Mouse (Mus musculus) spleen, adult 2 months (tissue): Measurements from ENCODE around the gene Optn. TPM values are rescaled to one million over a fixed set of nuclear protein-coding genes. Genes with fewer than 3 reads are reported as not detected.

Source experiments
- DNase-seq, 2 experiments: peaks; one replicate each; pipeline versions ENCODE4 v3.0.0 to v3.0.0-alpha.2; 2012 to 2021; ENCODE audit warnings: low spot score in 2 of 2, low read depth in 1 of 2
- H3K27ac ChIP-seq: fragments of 200-500 bp; 2 replicates; pipeline ENCODE4 v1.5.1; 2012; ENCODE audit warnings: low read length, inconsistent platforms; ENCODE audit not compliant: insufficient read depth
- H3K27me3 ChIP-seq: fragments of 200-500 bp; 2 replicates; pipeline ENCODE4 v1.6.1; 2012; ENCODE audit warnings: mild to moderate bottlenecking, moderate library complexity, low read length, inconsistent platforms; ENCODE audit not compliant: control insufficient read depth, insufficient read depth
- H3K36me3 ChIP-seq: fragments of 200-500 bp; 2 replicates; pipeline ENCODE4 v1.6.1; 2012; ENCODE audit warnings: mild to moderate bottlenecking, low read length, inconsistent platforms; ENCODE audit not compliant: control insufficient read depth, insufficient read depth
- H3K4me1 ChIP-seq: fragments of 200-500 bp; 2 replicates; pipeline ENCODE4 v1.6.1; 2011; ENCODE audit warnings: inconsistent platforms; ENCODE audit not compliant: control insufficient read depth, insufficient read depth, insufficient read length
- H3K4me3 ChIP-seq: fragments of 200-500 bp; 2 replicates; pipeline ENCODE4 v1.5.1; 2011; ENCODE audit warnings: mild to moderate bottlenecking, inconsistent platforms; ENCODE audit not compliant: insufficient read depth, insufficient read length; ENCODE audit errors: extremely low read depth
- CTCF ChIP-seq: fragments of 200-500 bp; IDR thresholded peaks from 2 replicates; pipeline ENCODE4 v1.5.1; 2011; ENCODE audit warnings: mild to moderate bottlenecking, inconsistent platforms; ENCODE audit not compliant: insufficient read depth, insufficient read length, insufficient replicate concordance; ENCODE audit errors: extremely low read depth
- POLR2A ChIP-seq: fragments of 200-500 bp; IDR thresholded peaks from 2 replicates; pipeline ENCODE4 v1.6.1; 2011; ENCODE audit warnings: low read depth, low read length, inconsistent platforms
- WGBS: fragments of 180-500 bp; shearing (Covaris S2); methylation state at CpG from one replicate; pipeline ENCODE4 v1.1.7; 2018; 5-methylcytosine and 5-hydroxymethylcytosine counted together
- polyA plus RNA-seq: library from polyadenylated mRNA; depleted of rRNA; stranded (reverse); fragments of >200 nt; gene quantifications from 2 replicates; pipeline ENCODE4 v1.2.3, GENCODE M21; 2012

Optn gene
- polyA plus RNA-seq, 1 experiment: 2.7 TPM

DNA sequence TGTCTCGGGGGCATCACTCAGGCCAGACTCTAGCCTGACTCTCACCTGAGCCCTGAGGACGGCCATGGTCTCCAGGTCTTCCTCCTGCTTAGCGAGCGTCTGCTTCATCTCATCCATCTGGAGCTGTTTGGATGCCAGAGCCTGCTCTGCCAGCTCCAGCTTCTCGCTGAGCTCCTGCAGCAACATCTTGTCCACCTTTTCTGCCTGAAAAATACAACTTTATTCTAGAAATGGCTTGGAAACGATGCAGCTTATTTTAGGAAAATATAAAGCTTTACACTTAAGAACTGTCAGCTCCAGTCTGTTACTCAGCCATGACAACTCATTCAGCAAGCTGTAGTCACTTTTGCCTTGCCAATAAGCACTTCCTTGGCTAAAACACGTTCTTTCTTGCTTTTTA, 32.6 kb downstream of the Optn start:
- WGBS: 90% methylated on average over 7 of the region's 7 CpGs
- H3K27ac ChIP-seq: no peak overlapping the region
- peaks cover 2% of the 10 kb centered on the region; the same call in 1 of the 2 replicates for H3K4me1 ChIP-seq
- no peak for DNase-seq
- peaks cover 3% of the 10 kb centered on the region; the same call in 1 of the 2 replicates for H3K36me3 ChIP-seq
- TF ChIP-seq POLR2A (no peak), CTCF (no peak)
- H3K4me3 ChIP-seq: no peak overlapping the region
- H3K27me3 ChIP-seq: no peaks in the 10 kb centered on the region

DNA sequence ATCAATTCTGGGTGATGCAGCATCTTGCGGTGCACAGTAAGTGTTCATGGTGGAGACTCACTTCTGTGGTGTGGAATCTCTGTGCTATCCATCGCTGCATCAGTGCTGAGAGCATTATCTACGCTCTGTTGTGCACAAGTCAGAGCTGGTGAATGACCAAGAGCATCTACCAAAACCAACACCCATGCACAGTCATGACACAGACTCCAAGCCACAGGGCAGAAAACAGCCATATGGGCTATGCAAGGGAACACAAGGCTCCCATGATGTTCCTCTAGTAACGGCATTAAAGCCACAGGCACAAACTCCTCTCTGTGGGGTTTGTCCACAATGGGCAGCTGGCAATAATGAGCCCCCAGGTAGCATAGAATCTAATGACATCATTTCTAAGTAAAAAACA, 34.0 kb downstream of the Optn start:
- TF ChIP-seq CTCF (no peak), POLR2A (no peak)
- no peaks in the 10 kb centered on the region for H3K27me3 ChIP-seq
- DNase-seq: no peak
- no peak overlapping the region for H3K27ac ChIP-seq
- peaks cover 2% of the 10 kb centered on the region; the same call in 1 of the 2 replicates for H3K4me1 ChIP-seq
- 93% methylated on average over 4 of the region's 4 CpGs for WGBS
- H3K4me3 ChIP-seq: no peak overlapping the region
- H3K36me3 ChIP-seq: peaks cover 3% of the 10 kb centered on the region; the same call in 1 of the 2 replicates

DNA sequence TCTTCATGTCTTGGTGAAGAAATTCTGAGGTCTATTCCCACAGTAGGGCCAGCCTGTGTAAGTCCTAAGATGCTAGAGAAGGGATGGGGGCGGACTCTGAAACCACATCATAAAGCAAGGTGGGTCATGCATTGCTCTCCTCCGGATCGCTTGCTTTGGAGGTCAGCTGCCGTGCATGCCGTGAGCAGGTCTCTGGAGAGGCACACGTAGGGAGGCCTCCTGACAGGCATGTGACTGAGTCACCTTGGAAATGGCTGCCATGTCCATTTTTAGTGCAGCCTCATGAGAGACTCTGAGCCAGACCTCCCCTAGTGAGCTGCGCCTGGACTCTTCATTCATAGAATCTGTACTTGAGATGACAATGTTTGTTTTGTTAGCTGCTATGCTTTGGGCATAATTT, 35.8 kb downstream of the Optn start:
- no peaks in the 10 kb centered on the region for H3K27me3 ChIP-seq
- DNase-seq: no peak
- no peak for TF ChIP-seq POLR2A
- no peak for TF ChIP-seq CTCF
- H3K36me3 ChIP-seq: peaks cover 3% of the 10 kb centered on the region; the same call in 1 of the 2 replicates
- no peak overlapping the region for H3K27ac ChIP-seq
- H3K4me3 ChIP-seq: no peak overlapping the region
- WGBS: 93% methylated on average over 7 of the region's 7 CpGs
- H3K4me1 ChIP-seq: no peaks in the 10 kb centered on the region

DNA sequence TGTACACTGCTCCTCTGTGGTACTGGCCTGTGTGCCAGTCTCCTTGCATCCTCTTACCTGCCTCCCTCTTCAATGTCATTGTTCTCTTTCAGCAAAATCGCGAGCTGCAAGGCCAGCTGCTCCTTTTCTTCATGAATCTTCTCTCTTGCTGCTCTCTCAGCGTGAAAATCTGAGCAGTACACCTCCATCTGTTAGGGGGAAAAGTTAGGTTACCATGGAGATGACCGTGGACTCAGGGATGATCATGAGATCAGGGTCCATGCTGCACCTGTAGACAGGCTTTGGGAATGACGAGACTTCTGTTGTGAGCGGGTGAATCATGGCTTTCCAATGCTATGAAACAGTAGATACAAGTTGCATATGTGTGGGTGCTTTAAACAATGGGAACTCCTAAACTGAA, 36.8 kb downstream of the Optn start:
- Histone ChIP-seq H3K4me3 (no peak overlapping the region), H3K4me1 (no peaks in the 10 kb centered on the region), H3K27me3 (no peaks in the 10 kb centered on the region), H3K36me3 (peaks cover 3% of the 10 kb centered on the region; the same call in 1 of the 2 replicates), H3K27ac (no peak overlapping the region)
- TF ChIP-seq POLR2A (no peak), CTCF (no peak)
- WGBS: 91% methylated on average over 6 of the region's 6 CpGs
- no peak for DNase-seq

DNA sequence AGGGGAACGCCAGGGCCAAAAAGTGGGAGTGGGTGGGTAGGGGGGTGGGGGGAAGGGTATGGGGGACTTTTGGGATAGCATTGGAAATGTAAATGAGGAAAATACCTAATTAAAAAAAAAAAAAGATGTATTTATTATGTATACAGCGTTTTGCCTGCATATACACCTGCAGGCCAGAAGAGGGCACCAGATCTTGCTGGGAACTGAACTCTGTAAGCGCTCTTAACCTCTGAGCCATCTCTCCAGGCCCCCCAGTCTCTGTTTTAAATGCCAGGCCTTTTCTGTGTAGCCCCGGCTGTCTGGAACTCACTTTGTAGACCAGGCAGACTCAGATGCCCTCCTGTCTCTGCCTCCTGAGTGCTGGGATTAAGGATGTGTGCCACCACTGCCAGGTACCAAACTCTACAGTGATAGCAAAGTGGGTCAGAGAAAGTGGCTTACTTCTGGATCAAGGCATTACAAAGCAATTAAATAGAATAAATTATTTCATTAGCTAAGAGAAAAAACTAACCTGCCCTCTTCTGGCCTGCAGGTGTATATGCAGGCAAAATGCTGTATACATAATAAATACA, 38.6 kb downstream of the Optn start:
- no peaks in the 10 kb centered on the region for H3K27me3 ChIP-seq
- WGBS: 60% methylated on average over 3 of the region's 4 CpGs
- DNase-seq: no peak
- peaks cover 3% of the 10 kb centered on the region; the same call in 1 of the 2 replicates for H3K36me3 ChIP-seq
- H3K4me1 ChIP-seq: no peaks in the 10 kb centered on the region
- TF ChIP-seq POLR2A (no peak), CTCF (peak; percentile 46; the same call in 1 of the 2 replicates)
- no peak overlapping the region for H3K4me3 ChIP-seq
- no peak overlapping the region for H3K27ac ChIP-seq

DNA sequence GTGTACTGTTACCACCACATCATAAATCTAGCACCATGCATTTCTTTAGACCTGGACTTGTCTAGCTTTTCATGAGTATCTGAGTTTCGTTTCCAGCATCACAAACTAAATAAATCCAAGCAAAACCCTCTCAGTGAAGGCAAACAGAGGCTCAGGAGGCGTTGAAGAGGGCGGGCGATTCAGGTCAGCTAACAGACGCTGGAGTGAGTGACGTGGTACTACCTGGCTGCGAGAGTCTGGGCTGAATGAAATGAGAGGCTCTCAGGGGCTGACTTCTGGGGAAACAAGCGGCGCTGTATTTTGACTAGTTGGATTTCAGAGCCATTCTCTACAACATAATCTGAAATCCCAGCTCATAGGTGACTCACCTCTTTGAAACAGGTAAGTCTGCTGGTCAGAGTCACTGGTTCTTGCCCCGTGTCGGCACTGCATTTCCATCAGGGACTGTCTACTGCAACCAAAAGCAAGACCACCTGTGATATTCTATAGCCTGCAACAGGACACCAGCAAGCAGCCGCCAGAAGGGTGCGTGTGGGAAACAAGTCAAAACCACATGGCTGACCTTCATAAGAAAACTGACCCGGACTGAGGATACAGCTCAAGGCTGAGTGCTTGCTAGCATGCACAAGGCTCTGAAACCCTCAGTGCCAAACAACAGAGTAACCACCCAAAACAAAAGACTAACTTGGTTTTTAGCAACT, 40.0 kb downstream of the Optn start:
- Histone ChIP-seq H3K4me3 (no peak overlapping the region), H3K27me3 (no peaks in the 10 kb centered on the region), H3K4me1 (no peaks in the 10 kb centered on the region), H3K27ac (no peak overlapping the region), H3K36me3 (peaks cover 3% of the 10 kb centered on the region; the same call in 1 of the 2 replicates)
- no peak for DNase-seq
- 95% methylated on average over 14 of the region's 14 CpGs for WGBS
- TF ChIP-seq CTCF (no peak), POLR2A (no peak)

DNA sequence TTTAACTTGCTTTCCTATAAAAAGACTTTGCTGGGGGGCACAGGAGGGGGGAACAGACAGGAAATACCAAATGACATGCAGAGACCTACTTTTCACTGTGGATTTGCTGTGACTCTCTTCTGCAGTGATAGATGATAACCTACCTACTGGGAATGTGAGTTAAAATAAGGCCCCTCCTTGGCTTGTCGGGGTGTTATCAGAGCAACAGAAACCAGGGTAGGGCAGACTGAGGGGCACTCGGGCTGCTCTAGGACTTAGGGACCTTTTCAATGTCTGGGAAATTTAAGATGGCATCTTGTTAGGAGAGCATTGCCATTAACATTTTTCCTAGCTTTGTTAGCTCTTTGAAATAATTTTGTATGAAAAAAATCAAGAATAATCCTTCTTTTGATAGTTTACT, 40.6 kb downstream of the Optn start:
- no peak overlapping the region for H3K27ac ChIP-seq
- 75% methylated on average over 2 of the region's 2 CpGs for WGBS
- H3K4me3 ChIP-seq: no peak overlapping the region
- no peaks in the 10 kb centered on the region for H3K4me1 ChIP-seq
- H3K27me3 ChIP-seq: no peaks in the 10 kb centered on the region
- TF ChIP-seq POLR2A (no peak), CTCF (no peak)
- peaks cover 2% of the 10 kb centered on the region; the same call in 1 of the 2 replicates for H3K36me3 ChIP-seq
- no peak for DNase-seq
